In genomic region chr12:84999053-84999452, GRCm38 (mm10) we compare ENCODE assay signal across 8 mouse cellular contexts. TPM values are rescaled to one million over a fixed set of nuclear protein-coding genes. Genes with fewer than 3 reads are reported as not detected.
A peak's percentile ranks its signal among the peaks of the same experiment; 100 is the strongest.
DNase-seq lines count a peak whose midpoint lies in the region; ATAC-seq and TF ChIP-seq lines count a peak whose summit lies in the region.

No protein-coding gene starts in this region.

- peak overlapping the region; percentile 96 for H3K4me2 ChIP-seq in kidney, embryonic 16.5 days (replicated peaks; ENCODE audit: low read depth, low read length)
- H3K4me2 ChIP-seq in limb, embryonic 11.5 days (ENCODE audit: low read depth, severe bottlenecking) = peak overlapping the region; percentile 95; the same call in 1 of the 2 replicates
- peak overlapping the region; percentile 99 for H3K4me2 ChIP-seq in neural tube, embryonic 14.5 days (ENCODE audit: low read depth, low read length)

- no peak for TF ChIP-seq CTCF in kidney, adult 2 months (conservative IDR thresholded peaks at IDR 0.05; ENCODE audit: insufficient read depth, insufficient read length, low read depth, low read length)
- TF ChIP-seq CTCF in lung, adult 2 months (IDR thresholded peaks at IDR 0.05; ENCODE audit: insufficient read depth, low read length) = no peak

- no peaks in the 10 kb centered on the region for H3K27me3 ChIP-seq in kidney, embryonic 16.5 days (ENCODE audit: insufficient read depth, low read length)
- no peaks in the 10 kb centered on the region for H3K27me3 ChIP-seq in kidney, adult 2 months (replicated peaks; ENCODE audit: control insufficient read depth, insufficient read depth, low read length)
- H3K27me3 ChIP-seq in forebrain, embryonic 10.5 days (ENCODE audit: poor library complexity, severe bottlenecking) = no peaks in the 10 kb centered on the region
- no peaks in the 10 kb centered on the region for H3K27me3 ChIP-seq in limb, embryonic 11.5 days (ENCODE audit: control insufficient read depth, insufficient read depth, low read length)
- H3K27me3 ChIP-seq in neural tube, embryonic 14.5 days (ENCODE audit: control insufficient read depth, insufficient read depth, low read length) = no peaks in the 10 kb centered on the region; the same call in 1 of the 2 replicates

- 0 out of 2 replicates have a peak overlapping the region, but pooled peaks have one; percentile 19 for H3K9ac ChIP-seq in kidney, embryonic 16.5 days (replicated peaks; ENCODE audit: low read length)
- no peak overlapping the region for H3K9ac ChIP-seq in limb, embryonic 11.5 days (ENCODE audit: low read length)
- no peak overlapping the region for H3K9ac ChIP-seq in neural tube, embryonic 14.5 days (replicated peaks; ENCODE audit: low read depth, low read length)

- peak overlapping the region; percentile 99; the same call in 1 of the 2 replicates for H3K4me3 ChIP-seq in kidney, embryonic 16.5 days (ENCODE audit: low read length)
- H3K4me3 ChIP-seq in kidney, adult 2 months (ENCODE audit: insufficient read depth, low read depth, low read length) = no peak overlapping the region
- peak overlapping the region; percentile 100 for H3K4me3 ChIP-seq in forebrain, embryonic 10.5 days
- no peak overlapping the region for H3K4me3 ChIP-seq in limb, embryonic 11.5 days (ENCODE audit: low read depth, low read length)
- H3K4me3 ChIP-seq in neural tube, embryonic 14.5 days (ENCODE audit: low read depth, low read length) = 0 out of 2 replicates have a peak overlapping the region, but pooled peaks have one; percentile 93
- no peak overlapping the region for H3K4me3 ChIP-seq in lung, adult 2 months (replicated peaks; ENCODE audit: extremely low read depth, low read depth, low read length)

- H3K4me1 ChIP-seq in kidney, embryonic 16.5 days (ENCODE audit: insufficient read depth, low read length) = peaks cover 19% of the 10 kb centered on the region
- H3K4me1 ChIP-seq in kidney, adult 2 months (ENCODE audit: control insufficient read depth, insufficient read depth, low read length) = peaks cover 12% of the 10 kb centered on the region
- H3K4me1 ChIP-seq in forebrain, embryonic 10.5 days = peaks cover 25% of the 10 kb centered on the region
- H3K4me1 ChIP-seq in limb, embryonic 11.5 days (ENCODE audit: control insufficient read depth, insufficient read depth, low read length) = peaks cover 3% of the 10 kb centered on the region; the same call in 1 of the 2 replicates
- H3K4me1 ChIP-seq in neural tube, embryonic 14.5 days (ENCODE audit: control insufficient read depth, insufficient read depth, low read length) = peaks cover 22% of the 10 kb centered on the region
- peaks cover 14% of the 10 kb centered on the region for H3K4me1 ChIP-seq in lung, adult 2 months (ENCODE audit: control insufficient read depth, insufficient read depth, low read length)

- no peak overlapping the region for H3K27ac ChIP-seq in kidney, embryonic 16.5 days (ENCODE audit: low read length)
- H3K27ac ChIP-seq in kidney, adult 2 months (ENCODE audit: insufficient read depth, low read depth, low read length) = no peak overlapping the region
- no peak overlapping the region for H3K27ac ChIP-seq in forebrain, embryonic 10.5 days
- no peak overlapping the region for H3K27ac ChIP-seq in limb, embryonic 11.5 days (replicated peaks; ENCODE audit: low read depth, low read length)
- no peak overlapping the region for H3K27ac ChIP-seq in neural tube, embryonic 14.5 days (ENCODE audit: low read depth, low read length)

- H3K9me3 ChIP-seq in kidney, embryonic 16.5 days (ENCODE audit: low read length) = peaks cover 6% of the 10 kb centered on the region; the same call in 1 of the 2 replicates
- H3K9me3 ChIP-seq in forebrain, embryonic 10.5 days = peaks cover 14% of the 10 kb centered on the region; the same call in 1 of the 2 replicates
- H3K9me3 ChIP-seq in limb, embryonic 11.5 days (ENCODE audit: control insufficient read depth, low read length) = no peaks in the 10 kb centered on the region
- no peaks in the 10 kb centered on the region for H3K9me3 ChIP-seq in neural tube, embryonic 14.5 days (ENCODE audit: control insufficient read depth, low read length)

- no peak for DNase-seq in kidney, adult 2 months
- DNase-seq in forebrain, embryonic 10.5 days (ENCODE audit: extremely low spot score, low spot score) = no peak
- no peak for DNase-seq in limb, embryonic 11.5 days (ENCODE audit: low spot score)
- DNase-seq in urinary bladder, adult 18-20 months (ENCODE audit: low spot score in 2 of 2) = no peak
- no peak for DNase-seq in thymus, postnatal 4 days
- DNase-seq in lung, adult 2 months = no peak

- H3K36me3 ChIP-seq in kidney, embryonic 16.5 days (ENCODE audit: insufficient read depth, low read length) = 0 out of 2 replicates have a peak, but pooled peaks cover 3% of the 10 kb centered on the region
- H3K36me3 ChIP-seq in kidney, adult 2 months (ENCODE audit: control insufficient read depth, insufficient read depth, low read length) = no peaks in the 10 kb centered on the region
- peaks cover 60% of the 10 kb centered on the region for H3K36me3 ChIP-seq in forebrain, embryonic 10.5 days (replicated peaks)
- no peaks in the 10 kb centered on the region for H3K36me3 ChIP-seq in limb, embryonic 11.5 days (ENCODE audit: control insufficient read depth, insufficient read depth, low read length)
- H3K36me3 ChIP-seq in neural tube, embryonic 14.5 days (ENCODE audit: control insufficient read depth, insufficient read depth, low read length) = no peaks in the 10 kb centered on the region

- no peak for ATAC-seq in kidney, embryonic 16.5 days (ENCODE audit: low FRiP score, low TSS enrichment)
- ATAC-seq in limb, embryonic 11.5 days (ENCODE audit: insufficient number of reproducible peaks, low FRiP score, low TSS enrichment, low read depth) = no peak
- no peak for ATAC-seq in neural tube, embryonic 14.5 days (ENCODE audit: low read depth)

- TF ChIP-seq POLR2A in kidney, adult 2 months (IDR thresholded peaks at IDR 0.05; ENCODE audit: low read depth, low read length) = no peak
- TF ChIP-seq POLR2A in lung, adult 2 months (IDR thresholded peaks at IDR 0.05; ENCODE audit: borderline replicate concordance, extremely low read depth, low read depth, low read length) = no peak

RNA-seq across cellular contexts. Expression of gene Ylpm1, which starts 2.9 kb away (rescaled TPM):
- polyA plus RNA-seq in kidney, embryonic 16.5 days (2015; fragmentation: Nextera tagmentation; extraction: Ambion mirVana) = 26.4 and 29.5 TPM in 2 replicates
- polyA plus RNA-seq in kidney, adult 2 months (2012; rRNA removed) = 10.0 and 12.4 TPM in 2 replicates
- polyA plus RNA-seq in forebrain, embryonic 10.5 days (2016; fragmentation: Nextera tagmentation; extraction: Ambion mirVana) = 34.2 and 37.2 TPM in 2 replicates
- polyA plus RNA-seq in limb, embryonic 11.5 days (2014; fragmentation: Nextera tagmentation; extraction: Ambion mirVana) = 49.2 and 51.2 TPM in 2 replicates
- polyA plus RNA-seq in neural tube, embryonic 14.5 days (2014; fragmentation: Nextera tagmentation; extraction: Ambion mirVana) = 53.5 and 54.7 TPM in 2 replicates
- 12.4 and 16.2 TPM in 2 replicates for polyA plus RNA-seq in lung, adult 2 months (2012; rRNA removed)

RNA-seq across cellular contexts. Expression of gene Arel1, which starts 28.4 kb away (rescaled TPM):
- 13.5 and 14.5 TPM in 2 replicates for polyA plus RNA-seq in kidney, embryonic 16.5 days (2015; fragmentation: Nextera tagmentation; extraction: Ambion mirVana)
- polyA plus RNA-seq in kidney, adult 2 months (2012; rRNA removed) = 20.7 and 23.3 TPM in 2 replicates
- polyA plus RNA-seq in forebrain, embryonic 10.5 days (2016; fragmentation: Nextera tagmentation; extraction: Ambion mirVana) = 18.5 and 18.7 TPM in 2 replicates
- 18.0 and 18.9 TPM in 2 replicates for polyA plus RNA-seq in limb, embryonic 11.5 days (2014; fragmentation: Nextera tagmentation; extraction: Ambion mirVana)
- 40.4 and 46.0 TPM in 2 replicates for polyA plus RNA-seq in neural tube, embryonic 14.5 days (2014; fragmentation: Nextera tagmentation; extraction: Ambion mirVana)
- 22.9 and 26.9 TPM in 2 replicates for polyA plus RNA-seq in lung, adult 2 months (2012; rRNA removed)

RNA-seq across cellular contexts. Expression of gene Fcf1, which starts 28.4 kb away (rescaled TPM):
- 135 and 144 TPM in 2 replicates for polyA plus RNA-seq in kidney, embryonic 16.5 days (2015; fragmentation: Nextera tagmentation; extraction: Ambion mirVana)
- polyA plus RNA-seq in kidney, adult 2 months (2012; rRNA removed) = 41.2 and 52.0 TPM in 2 replicates
- polyA plus RNA-seq in forebrain, embryonic 10.5 days (2016; fragmentation: Nextera tagmentation; extraction: Ambion mirVana) = 174 and 175 TPM in 2 replicates
- 167 and 169 TPM in 2 replicates for polyA plus RNA-seq in limb, embryonic 11.5 days (2014; fragmentation: Nextera tagmentation; extraction: Ambion mirVana)
- 78.5 and 94.1 TPM in 2 replicates for polyA plus RNA-seq in neural tube, embryonic 14.5 days (2014; fragmentation: Nextera tagmentation; extraction: Ambion mirVana)
- polyA plus RNA-seq in lung, adult 2 months (2012; rRNA removed) = 18.4 and 34.0 TPM in 2 replicates

Comparison
In these comparisons a context has a peak if more than half of its experiments do, and no peak if none do; other contexts are left out.
1. H3K4me3 ChIP-seq: peak in kidney, embryonic 16.5 days (single experiment), forebrain, embryonic 10.5 days (single experiment) and neural tube, embryonic 14.5 days (single experiment); none in kidney, adult 2 months (single experiment), limb, embryonic 11.5 days (single experiment) and lung, adult 2 months (single experiment).
2. Peak in every context shown above with its lines, with median percentiles within 50 percentile points of each other: H3K4me2 ChIP-seq.